Mouse (Mus musculus): ENCODE measurements around the gene Skor1. TPM values are rescaled to one million over a fixed set of nuclear protein-coding genes. Genes with fewer than 3 reads are reported as not detected.

Gene Skor1
- polyA plus RNA-seq, 1 experiment, result 0.01 TPM

DNA sequence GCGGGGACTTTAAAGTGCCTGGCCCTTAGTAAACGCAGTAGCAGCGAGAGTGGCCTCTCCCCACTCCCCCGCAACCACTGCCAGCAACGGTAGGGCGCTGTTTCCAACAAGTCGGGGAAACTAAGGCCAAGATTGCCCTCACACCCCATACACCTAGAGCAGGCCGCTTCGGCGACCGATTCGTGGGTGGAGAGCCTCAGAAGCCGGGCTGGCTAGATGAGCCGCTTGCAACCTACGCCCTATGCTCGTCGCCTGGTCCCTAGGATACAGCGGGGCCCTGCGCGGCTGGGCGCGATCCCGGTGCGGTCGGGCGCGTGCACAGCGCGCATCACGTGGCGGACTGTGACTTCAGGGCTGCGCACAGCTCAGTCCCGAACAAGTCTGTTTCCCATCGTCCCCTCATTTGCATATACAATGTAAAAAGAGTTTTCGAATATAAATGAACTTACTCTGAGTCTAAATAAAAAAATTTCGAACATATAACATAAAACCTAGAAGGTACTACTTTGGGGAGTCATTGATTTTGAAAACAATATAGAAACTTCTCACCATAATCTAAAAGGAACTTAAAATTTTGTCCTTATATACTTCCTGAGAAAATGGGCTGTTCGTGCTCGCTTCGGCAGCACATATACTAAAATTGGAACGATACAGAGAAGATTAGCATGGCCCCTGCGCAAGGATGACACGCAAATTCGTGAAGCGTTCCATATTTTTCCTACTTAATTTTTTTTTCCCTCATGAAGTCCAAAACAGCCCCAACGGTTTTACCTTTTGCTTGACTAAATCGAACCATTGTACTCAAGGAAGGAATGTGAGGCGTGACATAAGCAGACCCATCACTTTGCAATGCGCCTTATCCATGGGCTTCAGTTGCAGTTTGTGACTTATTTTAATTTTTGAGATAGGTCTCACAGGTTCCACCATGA, 15.8 kb downstream of the Skor1 start:
- TF ChIP-seq REST (IDR thresholded peaks at IDR 0.05; ENCODE audit: insufficient read depth, insufficient read length) (no peak), TCF3 (IDR thresholded peaks at IDR 0.05; ENCODE audit: insufficient read length, low read depth) (no peak), USF1 (IDR thresholded peaks at IDR 0.05; ENCODE audit: low read depth) (peak; percentile 97), MAX (IDR thresholded peaks at IDR 0.05; ENCODE audit: low read depth) (no peak), POLR2A (IDR thresholded peaks at IDR 0.05; ENCODE audit: insufficient read length, low read depth) (peak; percentile 96), POLR2AphosphoS2 (IDR thresholded peaks at IDR 0.05; ENCODE audit: insufficient read length, low read depth) (peak; percentile 95), MYOG (IDR thresholded peaks at IDR 0.05; ENCODE audit: control insufficient read depth in 1 of 3, insufficient read depth in 1 of 3, insufficient read length in 2 of 3, low read depth in 2 of 3) (peak in 1 of 3 experiments; percentile 29)
- Histone ChIP-seq H3K27me3 (ENCODE audit: control insufficient read depth, insufficient read depth, insufficient read length) (peaks cover 30% of the 10 kb centered on the region), H3K36me3 (ENCODE audit: control insufficient read depth, insufficient read depth) (no peaks in the 10 kb centered on the region), H3K4me2 (ENCODE audit: low read depth) (peak overlapping the region; percentile 90), H3ac (ENCODE audit: control insufficient read depth, insufficient read length) (peak overlapping the region; percentile 45), H3K79me2 (ENCODE audit: control insufficient read depth, insufficient read depth) (no peaks in the 10 kb centered on the region), H3K4me3 (peak overlapping the region; percentile 33)

DNA sequence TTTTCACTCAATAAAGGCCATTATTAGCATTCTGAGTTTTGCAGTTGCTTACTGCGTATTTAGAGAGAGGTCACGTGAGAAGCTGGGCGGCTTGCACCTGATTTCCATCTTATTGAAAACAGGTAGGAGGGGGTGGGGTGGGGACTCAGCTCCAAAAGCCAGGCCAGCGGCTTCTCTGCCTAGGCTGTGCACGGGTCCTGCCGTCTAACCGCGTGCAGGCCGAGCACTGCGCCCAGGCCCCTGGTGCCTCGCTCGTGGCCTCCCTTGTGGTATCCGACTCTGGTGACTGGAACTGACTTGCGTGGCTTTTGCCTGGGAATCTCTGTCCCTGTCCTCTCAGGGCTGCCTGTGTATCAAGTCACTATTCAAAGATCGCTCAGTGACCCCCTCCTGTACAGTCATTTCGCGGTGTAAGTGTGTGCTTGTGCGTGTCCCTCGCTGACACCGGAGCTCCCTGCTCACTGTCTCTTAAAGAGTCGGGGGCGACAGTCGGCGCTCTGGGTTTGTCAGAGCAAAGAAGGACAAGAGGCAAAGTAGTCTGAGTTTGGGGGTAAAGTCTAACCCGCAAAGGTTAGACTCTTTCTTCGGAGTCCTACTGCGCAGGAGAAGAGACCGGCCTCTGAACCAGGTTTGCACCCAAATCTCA, 16.7 kb downstream of the Skor1 start:
- Histone ChIP-seq H3ac (ENCODE audit: control insufficient read depth, insufficient read length) (peak overlapping the region; percentile 45), H3K4me3 (peak overlapping the region; percentile 33), H3K36me3 (ENCODE audit: control insufficient read depth, insufficient read depth) (no peaks in the 10 kb centered on the region), H3K4me2 (ENCODE audit: low read depth) (peak overlapping the region; percentile 90), H3K79me2 (ENCODE audit: control insufficient read depth, insufficient read depth) (no peaks in the 10 kb centered on the region), H3K27me3 (ENCODE audit: control insufficient read depth, insufficient read depth, insufficient read length) (peaks cover 21% of the 10 kb centered on the region)
- TF ChIP-seq E2F4 (IDR thresholded peaks at IDR 0.05; ENCODE audit: insufficient read depth) (no peak), TCF3 (IDR thresholded peaks at IDR 0.05; ENCODE audit: insufficient read length, low read depth) (no peak), MYOG (IDR thresholded peaks at IDR 0.05; ENCODE audit: control insufficient read depth in 1 of 3, insufficient read depth in 1 of 3, insufficient read length in 2 of 3, low read depth in 2 of 3) (no peak), CEBPB (IDR thresholded peaks at IDR 0.05; ENCODE audit: insufficient read depth, poor library complexity, severe bottlenecking) (no peak), MYOD1 (IDR thresholded peaks at IDR 0.05; ENCODE audit: control insufficient read depth in 1 of 3, insufficient read length in 2 of 3, low read depth in 2 of 3) (no peak), POLR2AphosphoS2 (IDR thresholded peaks at IDR 0.05; ENCODE audit: insufficient read length, low read depth) (no peak), SRF (IDR thresholded peaks at IDR 0.05; ENCODE audit: control insufficient read depth, insufficient read length, low read depth) (no peak), TCF12 (IDR thresholded peaks at IDR 0.05; ENCODE audit: insufficient read depth, poor library complexity, severe bottlenecking) (no peak), REST (IDR thresholded peaks at IDR 0.05; ENCODE audit: insufficient read depth, insufficient read length) (no peak), MAX (IDR thresholded peaks at IDR 0.05; ENCODE audit: low read depth) (no peak)

DNA sequence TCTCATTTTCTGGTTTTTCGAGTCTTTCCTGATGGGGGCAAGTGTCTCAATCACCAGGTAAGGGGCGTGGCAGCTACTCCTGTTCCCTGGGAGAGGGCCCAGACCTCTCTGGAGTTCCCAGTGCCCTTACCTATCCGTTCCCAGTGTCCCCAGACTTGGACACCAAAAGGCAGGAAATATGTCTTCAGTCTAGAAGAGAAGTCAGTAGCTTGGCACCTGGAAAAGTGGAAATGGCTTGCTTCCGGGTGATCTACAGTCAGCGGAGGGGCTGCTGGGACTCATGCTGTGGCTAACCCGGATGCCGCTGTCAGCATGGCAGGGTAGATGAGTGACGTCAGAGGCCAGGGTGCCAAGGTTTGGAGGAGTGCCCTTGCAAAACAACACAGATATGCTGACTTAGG, 19.1 kb downstream of the Skor1 start:
- H3K36me3 ChIP-seq (ENCODE audit: control insufficient read depth, insufficient read depth), result no peaks in the 10 kb centered on the region
- peaks cover 3% of the 10 kb centered on the region for H3K27me3 ChIP-seq (ENCODE audit: control insufficient read depth, insufficient read depth, insufficient read length)
- no peak overlapping the region for H3K4me3 ChIP-seq
- no peak for TF ChIP-seq TCF3 (IDR thresholded peaks at IDR 0.05; ENCODE audit: insufficient read length, low read depth)
- no peak overlapping the region for H3ac ChIP-seq (ENCODE audit: control insufficient read depth, insufficient read length)
- no peak overlapping the region for H3K4me2 ChIP-seq (ENCODE audit: low read depth)
- H3K79me2 ChIP-seq (ENCODE audit: control insufficient read depth, insufficient read depth), result no peaks in the 10 kb centered on the region

DNA sequence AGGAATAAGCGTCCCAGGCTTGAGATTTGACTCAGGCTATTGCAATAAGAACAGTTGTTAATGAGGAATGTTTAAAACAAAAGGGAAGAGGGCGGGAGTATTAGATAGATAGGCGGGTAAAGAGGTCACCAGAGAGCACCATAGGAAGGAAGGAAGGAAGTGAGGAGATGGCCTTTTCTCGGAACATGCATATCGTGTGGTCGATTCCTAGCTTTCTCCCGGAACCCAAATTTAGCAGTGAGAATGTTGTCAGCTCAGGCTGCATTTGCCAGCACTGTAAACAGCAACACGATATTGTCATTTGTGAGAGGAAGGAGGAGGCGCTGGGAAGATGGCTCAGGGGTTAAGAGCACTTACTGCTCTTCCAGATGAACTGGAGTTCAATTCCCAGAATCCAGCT, 24.2 kb downstream of the Skor1 start:
- peak overlapping the region; percentile 24 for H3K4me3 ChIP-seq
- no peak for TF ChIP-seq CEBPB (IDR thresholded peaks at IDR 0.05; ENCODE audit: insufficient read depth, poor library complexity, severe bottlenecking)
- TF ChIP-seq USF1 (IDR thresholded peaks at IDR 0.05; ENCODE audit: low read depth), result no peak
- no peak for TF ChIP-seq TCF3 (IDR thresholded peaks at IDR 0.05; ENCODE audit: insufficient read length, low read depth)
- no peak for TF ChIP-seq MYOD1 (IDR thresholded peaks at IDR 0.05; ENCODE audit: control insufficient read depth in 1 of 3, insufficient read length in 2 of 3, low read depth in 2 of 3)
- TF ChIP-seq MYOG (IDR thresholded peaks at IDR 0.05; ENCODE audit: control insufficient read depth in 1 of 3, insufficient read depth in 1 of 3, insufficient read length in 2 of 3, low read depth in 2 of 3), result no peak
- no peak for TF ChIP-seq POLR2A (IDR thresholded peaks at IDR 0.05; ENCODE audit: insufficient read length, low read depth)
- TF ChIP-seq TCF12 (IDR thresholded peaks at IDR 0.05; ENCODE audit: insufficient read depth, poor library complexity, severe bottlenecking), result no peak
- H3K27me3 ChIP-seq (ENCODE audit: control insufficient read depth, insufficient read depth, insufficient read length), result no peaks in the 10 kb centered on the region
- peak overlapping the region; percentile 54 for H3K4me2 ChIP-seq (ENCODE audit: low read depth)
- no peaks in the 10 kb centered on the region for H3K36me3 ChIP-seq (ENCODE audit: control insufficient read depth, insufficient read depth)
- H3ac ChIP-seq (ENCODE audit: control insufficient read depth, insufficient read length), result no peak overlapping the region
- no peaks in the 10 kb centered on the region for H3K79me2 ChIP-seq (ENCODE audit: control insufficient read depth, insufficient read depth)

Data from myocyte (in vitro differentiated cells).